Mouse (Mus musculus) midbrain, embryonic 13.5 days (tissue): ENCODE results near the gene Kmt2b. TPM values are rescaled to one million over a fixed set of nuclear protein-coding genes. Genes with fewer than 3 reads are reported as not detected.

Experiments used
- ATAC-seq: fragments of 200-750 bp; cut with Nextera tagmentation; 2 replicates; pipeline ENCODE4 v1.8.0; 2017; ENCODE audit warnings: mild to moderate bottlenecking, moderate TSS enrichment, moderate library complexity
- H3K27ac ChIP-seq: fragments of 300-500 bp; sonication (generic); 2 replicates; pipeline ENCODE4 v1.5.1; 2015; ENCODE audit warnings: inconsistent platforms, mild to moderate bottlenecking, moderate library complexity
- H3K27me3 ChIP-seq: fragments of 300-500 bp; sonication (generic); 2 replicates; pipeline ENCODE4 v1.6.1; 2015; ENCODE audit warnings: mild to moderate bottlenecking, inconsistent platforms
- H3K36me3 ChIP-seq: fragments of 300-500 bp; sonication (generic); 2 replicates; pipeline ENCODE4 v1.6.1; 2015; ENCODE audit warnings: mild to moderate bottlenecking, inconsistent platforms
- H3K4me1 ChIP-seq: fragments of 300-500 bp; sonication (generic); replicated peaks from 2 replicates; pipeline ENCODE4 v1.6.1; 2015; ENCODE audit warnings: inconsistent platforms
- H3K4me2 ChIP-seq: fragments of 300-500 bp; sonication (generic); replicated peaks from 2 replicates; pipeline ENCODE4 v1.6.1; 2015; ENCODE audit warnings: moderate library complexity, mild to moderate bottlenecking, inconsistent platforms
- H3K4me3 ChIP-seq: fragments of 300-500 bp; sonication (generic); replicated peaks from 2 replicates; pipeline ENCODE4 v1.5.1; 2015; ENCODE audit warnings: mild to moderate bottlenecking, inconsistent platforms
- H3K9ac ChIP-seq: fragments of 300-500 bp; sonication (generic); replicated peaks from 2 replicates; pipeline ENCODE4 v1.6.1; 2015; ENCODE audit warnings: mild to moderate bottlenecking, inconsistent platforms
- H3K9me3 ChIP-seq: fragments of 300-500 bp; sonication (generic); 2 replicates; pipeline ENCODE4 v1.6.1; 2016; ENCODE audit warnings: mild to moderate bottlenecking, inconsistent platforms
- WGBS: fragments of 180-500 bp; shearing (Covaris S2); methylation state at CpG from one replicate; pipeline ENCODE4 v1.1.7; 2015; 5-methylcytosine and 5-hydroxymethylcytosine counted together
- polyA plus RNA-seq: library from polyadenylated mRNA; unstranded; fragments of >200 nt; fragmentation: Nextera tagmentation; extraction: Ambion mirVana; gene quantifications from 2 replicates; pipeline ENCODE4 v1.2.1, GENCODE M21; 2015

Kmt2b gene
- polyA plus RNA-seq, 1 experiment from 2014 or later = 12.9 TPM

- Histone ChIP-seq H3K4me1 (peaks cover 23% of the 10 kb centered on the region), H3K36me3 (peaks cover 53% of the 10 kb centered on the region), H3K4me2 (peak overlapping the region; percentile 80), H3K4me3 (peak overlapping the region; percentile 99), H3K27ac (no peak overlapping the region), H3K27me3 (no peaks in the 10 kb centered on the region), H3K9ac (peak overlapping the region; percentile 99), H3K9me3 (no peaks in the 10 kb centered on the region)
- no peak for ATAC-seq
- 88% methylated on average over 28 of the region's 28 CpGs for WGBS
Observed at GRCm38 (mm10) chr7:30586455-30587020, 2.0 kb downstream of the Kmt2b start.

DNA sequence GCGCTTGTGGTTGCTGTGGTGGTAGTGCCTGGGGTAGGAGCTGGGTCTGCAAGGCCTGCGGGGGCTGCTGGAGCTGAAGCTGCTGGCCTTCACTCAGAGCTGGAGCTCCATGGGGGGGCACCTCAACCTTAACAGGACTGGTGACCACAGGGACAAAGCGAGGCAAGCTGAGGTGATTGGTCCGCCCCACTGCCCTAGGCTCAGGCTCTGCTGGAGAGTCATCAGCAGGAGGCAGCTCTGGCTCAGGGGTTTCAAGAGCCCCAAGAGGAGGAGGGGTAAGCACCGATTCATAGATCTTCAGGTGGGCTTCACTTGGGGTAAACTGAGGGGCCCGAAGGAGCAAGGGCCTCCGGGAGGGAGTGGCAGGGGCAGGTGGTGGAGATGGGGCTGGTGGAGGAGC is 3.4 kb downstream of the Kmt2b start:
- H3K4me2 ChIP-seq = no peak overlapping the region
- ATAC-seq = no peak
- no peak overlapping the region for H3K27ac ChIP-seq
- no peaks in the 10 kb centered on the region for H3K27me3 ChIP-seq
- H3K9ac ChIP-seq = no peak overlapping the region
- H3K9me3 ChIP-seq = no peaks in the 10 kb centered on the region
- H3K4me1 ChIP-seq = peaks cover 22% of the 10 kb centered on the region
- H3K4me3 ChIP-seq = no peak overlapping the region
- WGBS = 88% methylated on average over 7 of the region's 7 CpGs
- H3K36me3 ChIP-seq = peaks cover 67% of the 10 kb centered on the region

- H3K4me1 ChIP-seq = peaks cover 16% of the 10 kb centered on the region
- H3K4me3 ChIP-seq = no peak overlapping the region
- 98% methylated on average over 10 of the region's 10 CpGs for whole genome bisulfite sequencing
- no peak overlapping the region for H3K4me2 ChIP-seq
- H3K27me3 ChIP-seq = no peaks in the 10 kb centered on the region
- no peak overlapping the region for H3K27ac ChIP-seq
- H3K9me3 ChIP-seq = no peaks in the 10 kb centered on the region
- ATAC-seq = no peak
- H3K36me3 ChIP-seq = peaks cover 75% of the 10 kb centered on the region
- H3K9ac ChIP-seq = no peak overlapping the region
Observed at GRCm38 (mm10) chr7:30584339-30584738, 4.2 kb downstream of the Kmt2b start.

DNA sequence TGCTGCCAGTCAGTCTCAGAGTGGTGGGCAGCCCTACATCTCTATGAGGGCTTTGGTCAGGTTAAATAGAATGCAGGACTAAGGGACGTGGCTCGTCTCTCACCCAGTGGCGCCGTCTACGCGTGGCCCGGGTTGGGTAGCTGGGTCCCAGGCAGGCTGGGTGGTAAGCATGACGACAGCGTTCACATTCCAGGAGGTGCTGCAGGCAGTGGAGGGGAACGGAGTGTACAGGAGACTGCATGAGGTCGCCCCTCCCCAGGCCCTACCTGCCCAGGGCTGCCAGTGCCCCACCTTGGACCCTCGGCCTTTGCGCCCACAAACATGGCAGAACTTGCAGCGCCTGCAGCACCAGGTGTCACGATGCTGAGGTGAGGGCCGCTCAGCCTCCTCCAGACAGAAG is 7.0 kb downstream of the Kmt2b start:
- Histone ChIP-seq H3K4me3 (no peak overlapping the region), H3K27me3 (no peaks in the 10 kb centered on the region), H3K4me1 (peaks cover 3% of the 10 kb centered on the region), H3K9ac (no peak overlapping the region), H3K27ac (no peak overlapping the region), H3K36me3 (peaks cover 100% of the 10 kb centered on the region), H3K9me3 (no peaks in the 10 kb centered on the region), H3K4me2 (no peak overlapping the region)
- 94% methylated on average over 16 of the region's 16 CpGs for WGBS
- ATAC-seq = no peak

GRCm38 (mm10) chr7:30579950-30580349 is 8.6 kb downstream of the Kmt2b start:
- ATAC-seq = 0 out of 2 replicates have a peak, but pooled peaks have one; percentile 34
- Histone ChIP-seq H3K4me2 (no peak overlapping the region), H3K4me3 (no peak overlapping the region), H3K9ac (no peak overlapping the region), H3K27me3 (no peaks in the 10 kb centered on the region), H3K27ac (no peak overlapping the region), H3K4me1 (no peaks in the 10 kb centered on the region), H3K9me3 (no peaks in the 10 kb centered on the region), H3K36me3 (peaks cover 100% of the 10 kb centered on the region)
- 92% methylated on average over 8 of the region's 8 CpGs for WGBS

- Histone ChIP-seq H3K9me3 (no peaks in the 10 kb centered on the region), H3K4me1 (no peaks in the 10 kb centered on the region), H3K27me3 (no peaks in the 10 kb centered on the region), H3K27ac (no peak overlapping the region), H3K4me2 (no peak overlapping the region), H3K9ac (no peak overlapping the region), H3K36me3 (peaks cover 97% of the 10 kb centered on the region), H3K4me3 (no peak overlapping the region)
- 93% methylated on average over 2 of the region's 2 CpGs for WGBS
- ATAC-seq = no peak
Observed at GRCm38 (mm10) chr7:30572969-30573368, 15.6 kb downstream of the Kmt2b start.

GRCm38 (mm10) chr7:30572389-30572788 is 16.1 kb downstream of the Kmt2b start:
- H3K9ac ChIP-seq = no peak overlapping the region
- no peak overlapping the region for H3K4me3 ChIP-seq
- H3K27ac ChIP-seq = no peak overlapping the region
- 90% methylated on average over 5 of the region's 5 CpGs for WGBS
- no peaks in the 10 kb centered on the region for H3K27me3 ChIP-seq
- H3K4me2 ChIP-seq = no peak overlapping the region
- no peak for ATAC-seq
- no peaks in the 10 kb centered on the region for H3K9me3 ChIP-seq
- H3K36me3 ChIP-seq = peaks cover 96% of the 10 kb centered on the region
- H3K4me1 ChIP-seq = no peaks in the 10 kb centered on the region

- Histone ChIP-seq H3K4me2 (no peak overlapping the region), H3K4me1 (peaks cover 10% of the 10 kb centered on the region), H3K9me3 (no peaks in the 10 kb centered on the region), H3K27me3 (no peaks in the 10 kb centered on the region), H3K27ac (no peak overlapping the region), H3K9ac (no peak overlapping the region), H3K4me3 (no peak overlapping the region), H3K36me3 (peaks cover 71% of the 10 kb centered on the region)
- ATAC-seq = no peak
- 93% methylated on average over 11 of the region's 11 CpGs for WGBS
Observed at GRCm38 (mm10) chr7:30567555-30567954, 21.0 kb downstream of the Kmt2b start.

- no peak for ATAC-seq
- Histone ChIP-seq H3K4me1 (peaks cover 17% of the 10 kb centered on the region), H3K36me3 (peaks cover 58% of the 10 kb centered on the region), H3K4me2 (no peak overlapping the region), H3K9ac (no peak overlapping the region), H3K27ac (no peak overlapping the region), H3K9me3 (no peaks in the 10 kb centered on the region), H3K4me3 (no peak overlapping the region), H3K27me3 (no peaks in the 10 kb centered on the region)
- WGBS = 91% methylated on average over 9 of the region's 9 CpGs
Observed at GRCm38 (mm10) chr7:30566033-30566432, 22.5 kb downstream of the Kmt2b start.

- H3K4me1 ChIP-seq = peaks cover 17% of the 10 kb centered on the region
- H3K27me3 ChIP-seq = no peaks in the 10 kb centered on the region
- H3K9ac ChIP-seq = no peak within 1 kb of the TSS
- H3K4me3 ChIP-seq = peak within 1 kb of the TSS; percentile 83; the same call in 1 of the 2 replicates
- no peak for ATAC-seq
- peaks cover 49% of the 10 kb centered on the region for H3K36me3 ChIP-seq
- peak within 1 kb of the TSS; percentile 68 for H3K4me2 ChIP-seq
- no peaks in the 10 kb centered on the region for H3K9me3 ChIP-seq
- WGBS = 98% methylated on average over 12 of the region's 12 CpGs
- H3K27ac ChIP-seq = no peak within 1 kb of the TSS
Observed at GRCm38 (mm10) chr7:30564970-30565571, 23.5 kb downstream of the Kmt2b start, which contains the start of gene Igflr1. Gene Igflr1 (plus strand): TSS chr7:30565427.

- Histone ChIP-seq H3K4me2 (peak overlapping the region; percentile 68), H3K9ac (peak overlapping the region; percentile 82), H3K4me1 (peaks cover 23% of the 10 kb centered on the region), H3K4me3 (peak overlapping the region; percentile 83), H3K27ac (peak overlapping the region; percentile 91; the same call in 1 of the 2 replicates), H3K36me3 (peaks cover 37% of the 10 kb centered on the region), H3K27me3 (no peaks in the 10 kb centered on the region), H3K9me3 (no peaks in the 10 kb centered on the region)
- whole genome bisulfite sequencing = 26% methylated on average over 6 of the region's 6 CpGs
- ATAC-seq = no peak; the same call in 1 of the 2 replicates
Observed at GRCm38 (mm10) chr7:30563906-30564280, 24.6 kb downstream of the Kmt2b start.

DNA sequence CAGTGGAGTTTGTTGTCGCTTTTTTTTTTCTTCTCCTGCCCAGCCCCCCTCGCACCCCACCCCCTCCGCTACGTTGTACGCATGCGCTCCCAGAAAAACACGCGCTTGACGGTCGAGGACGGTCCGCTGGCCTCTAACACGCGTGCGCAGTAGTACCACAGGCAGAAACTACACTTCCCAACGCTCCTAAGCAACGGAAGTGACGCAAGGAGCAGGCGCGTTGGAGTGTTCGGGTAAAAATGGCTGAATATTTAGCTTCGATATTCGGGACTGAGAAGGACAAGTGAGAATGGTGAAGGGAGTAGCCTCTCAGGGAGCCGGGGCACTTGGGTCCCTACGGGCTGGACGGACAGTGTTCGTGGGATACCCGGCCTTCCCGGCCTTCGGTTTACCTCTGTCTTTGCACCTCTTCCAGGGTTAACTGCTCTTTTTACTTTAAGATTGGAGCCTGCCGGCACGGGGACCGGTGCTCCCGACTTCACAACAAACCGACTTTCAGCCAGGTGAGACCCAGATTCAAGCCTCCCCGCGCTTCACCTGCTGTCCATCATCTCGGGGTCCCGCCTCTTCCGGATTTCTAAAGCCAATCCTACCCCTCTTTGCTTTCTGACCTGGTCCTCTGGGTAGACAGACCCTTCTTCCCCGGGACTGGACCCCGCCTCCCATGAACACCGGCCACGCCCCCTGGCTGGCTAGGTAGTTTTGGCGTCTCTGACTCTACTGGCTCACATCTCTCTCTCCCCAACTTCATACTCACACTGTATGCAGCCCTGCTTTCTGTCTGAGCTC is 25.2 kb downstream of the Kmt2b start, which contains the start of the genes U2af1l4, Gm49396 and Psenen:
TSS of gene U2af1l4 (plus strand) at position 185 of the 789 bp plus-strand sequence.
TSS of gene Gm49396 (plus strand) at position 228 of the 789 bp plus-strand sequence.
TSS of gene Psenen (minus strand) at position 511 of the 789 bp plus-strand sequence.
- WGBS = under 1% methylated on average over 45 of the region's 45 CpGs
- H3K36me3 ChIP-seq = peaks cover 31% of the 10 kb centered on the region
- H3K27ac ChIP-seq = peak within 1 kb of the TSS; percentile 91
- peak within 1 kb of the TSS; percentile 89 for H3K4me2 ChIP-seq
- H3K27me3 ChIP-seq = no peaks in the 10 kb centered on the region
- H3K9ac ChIP-seq = peak within 1 kb of the TSS; percentile 82
- H3K9me3 ChIP-seq = no peaks in the 10 kb centered on the region
- H3K4me3 ChIP-seq = peak within 1 kb of the TSS; percentile 83
- ATAC-seq = peak; percentile 87
- H3K4me1 ChIP-seq = peaks cover 29% of the 10 kb centered on the region
